Mouse (Mus musculus) kidney, postnatal 14 days (tissue): ENCODE data around the gene Them7.
A peak's percentile ranks its signal among the peaks of the same experiment; 100 is the strongest.

Source experiments
- DNase-seq: peaks from one replicate; pipeline ENCODE4 v3.0.0; 2022; ENCODE audit warnings: mixed read lengths

Gene Them7

GRCm38 (mm10) chr2:105418629-105419227 is 194.6 kb downstream of the Them7 start:
- no peak for DNase-seq

DNA sequence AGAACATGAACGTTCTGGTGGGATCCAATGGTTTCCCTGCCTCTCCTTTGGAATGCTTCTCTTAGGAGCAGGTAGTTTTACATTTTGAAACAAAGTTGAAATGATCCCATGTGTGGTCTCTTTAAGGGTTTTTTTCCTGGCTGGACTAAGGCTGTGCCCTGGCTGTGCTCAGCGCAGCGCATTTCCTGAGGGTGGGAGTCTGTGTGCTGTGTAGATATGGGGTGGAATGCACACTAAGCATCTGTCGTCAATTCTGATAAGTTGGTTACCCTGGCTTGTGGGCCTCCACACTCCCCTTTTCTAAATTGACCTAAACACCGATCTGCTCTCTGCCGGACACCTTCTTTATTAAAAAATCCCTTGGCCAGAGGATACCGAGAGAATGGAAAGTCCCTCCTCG is 203.3 kb downstream of the Them7 start:
- no peak for DNase-seq

DNA sequence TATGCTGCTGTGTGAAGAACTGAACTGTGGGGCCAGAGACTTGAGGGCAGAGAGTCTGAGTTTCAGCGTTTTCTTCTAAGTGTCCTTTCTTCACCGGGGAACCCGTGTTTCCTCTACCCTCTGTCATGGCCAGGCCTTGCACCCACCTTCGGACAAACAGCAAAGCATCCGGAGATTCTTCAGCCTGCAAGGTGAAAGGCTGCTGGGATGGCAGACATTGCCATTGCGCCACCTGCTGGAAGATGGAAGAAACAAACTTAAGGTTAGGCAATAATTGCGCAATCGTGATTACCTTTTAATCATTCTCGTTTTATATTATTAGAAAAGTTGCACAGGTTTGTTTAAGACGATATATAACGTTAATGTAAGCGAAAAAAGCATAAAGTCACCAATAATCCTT is 203.9 kb downstream of the Them7 start:
- DNase-seq = peak; percentile 75

GRCm38 (mm10) chr2:105428467-105428866 is 204.3 kb downstream of the Them7 start:
- DNase-seq = no peak
